Mouse (Mus musculus) lung, embryonic 15.5 days (tissue): Measurements from ENCODE around the gene Dmwd. TPM values are rescaled to one million over a fixed set of nuclear protein-coding genes. Genes with fewer than 3 reads are reported as not detected.

Experiments used
- ATAC-seq: fragments of 200-750 bp; cut with Nextera tagmentation; 2 replicates; pipeline ENCODE4 v1.8.0; 2017; ENCODE audit warnings: moderate number of reproducible peaks, borderline replicate concordance; ENCODE audit not compliant: low FRiP score, low TSS enrichment; ENCODE audit errors: extremely low read depth
- H3K27ac ChIP-seq: fragments of 300-500 bp; sonication (generic); 2 replicates; pipeline ENCODE4 v1.5.1; 2015; ENCODE audit warnings: moderate library complexity, mild to moderate bottlenecking, inconsistent platforms
- H3K27me3 ChIP-seq: fragments of 300-500 bp; sonication (generic); 2 replicates; pipeline ENCODE4 v1.6.1; 2015; ENCODE audit warnings: inconsistent platforms
- H3K36me3 ChIP-seq: fragments of 300-500 bp; sonication (generic); 2 replicates; pipeline ENCODE4 v1.6.1; 2015; ENCODE audit warnings: inconsistent platforms
- H3K4me1 ChIP-seq: fragments of 300-500 bp; sonication (generic); 2 replicates; pipeline ENCODE4 v1.6.1; 2015; ENCODE audit warnings: inconsistent platforms
- H3K4me2 ChIP-seq: fragments of 300-500 bp; sonication (generic); 2 replicates; pipeline ENCODE4 v1.6.1; 2015; ENCODE audit warnings: inconsistent platforms, mild to moderate bottlenecking, moderate library complexity
- H3K4me3 ChIP-seq: fragments of 300-500 bp; sonication (generic); 2 replicates; pipeline ENCODE4 v1.5.1; 2015; ENCODE audit warnings: mild to moderate bottlenecking, inconsistent platforms
- H3K9ac ChIP-seq: fragments of 300-500 bp; sonication (generic); 2 replicates; pipeline ENCODE4 v1.6.1; 2015; ENCODE audit warnings: inconsistent platforms
- H3K9me3 ChIP-seq: fragments of 300-500 bp; sonication (generic); 2 replicates; pipeline ENCODE4 v1.6.1; 2016; ENCODE audit warnings: inconsistent platforms
- WGBS: fragments of 180-500 bp; shearing (Covaris S2); methylation state at CpG from one replicate; pipeline ENCODE4 v1.1.7; 2015; 5-methylcytosine and 5-hydroxymethylcytosine counted together
- polyA plus RNA-seq: library from polyadenylated mRNA; unstranded; fragments of >200 nt; fragmentation: Nextera tagmentation; extraction: Ambion mirVana; gene quantifications from 2 replicates; pipeline ENCODE4 v1.2.1, GENCODE M21; 2015

Gene Dmwd
- polyA plus RNA-seq, 1 experiment from 2014 or later = 15.9 TPM

- 56% methylated on average over 2 of the region's 2 CpGs for WGBS
- no peak overlapping the region for H3K4me3 ChIP-seq
- H3K27me3 ChIP-seq = no peaks in the 10 kb centered on the region
- no peak for ATAC-seq
- no peaks in the 10 kb centered on the region for H3K9me3 ChIP-seq
- H3K36me3 ChIP-seq = peaks cover 10% of the 10 kb centered on the region; the same call in 1 of the 2 replicates
- H3K27ac ChIP-seq = no peak overlapping the region; the same call in 1 of the 2 replicates
- 0 out of 2 replicates have a peak overlapping the region, but pooled peaks have one; percentile 7 for H3K9ac ChIP-seq
- peak overlapping the region; percentile 92; the same call in 1 of the 2 replicates for H3K4me2 ChIP-seq
- peaks cover 40% of the 10 kb centered on the region for H3K4me1 ChIP-seq
These were observed 21.2 kb downstream of the Dmwd start for GRCm38 (mm10) chr7:19097217-19097616.

GRCm38 (mm10) chr7:19097863-19098262, 21.8 kb downstream of the Dmwd start:
- no peak overlapping the region for H3K4me3 ChIP-seq
- no peak for ATAC-seq
- H3K36me3 ChIP-seq = peaks cover 10% of the 10 kb centered on the region
- no peak overlapping the region for H3K4me2 ChIP-seq
- no peak overlapping the region; the same call in 1 of the 2 replicates for H3K27ac ChIP-seq
- H3K27me3 ChIP-seq = no peaks in the 10 kb centered on the region
- H3K9me3 ChIP-seq = no peaks in the 10 kb centered on the region
- 0 out of 2 replicates have a peak overlapping the region, but pooled peaks have one; percentile 7 for H3K9ac ChIP-seq
- H3K4me1 ChIP-seq = peaks cover 33% of the 10 kb centered on the region

DNA sequence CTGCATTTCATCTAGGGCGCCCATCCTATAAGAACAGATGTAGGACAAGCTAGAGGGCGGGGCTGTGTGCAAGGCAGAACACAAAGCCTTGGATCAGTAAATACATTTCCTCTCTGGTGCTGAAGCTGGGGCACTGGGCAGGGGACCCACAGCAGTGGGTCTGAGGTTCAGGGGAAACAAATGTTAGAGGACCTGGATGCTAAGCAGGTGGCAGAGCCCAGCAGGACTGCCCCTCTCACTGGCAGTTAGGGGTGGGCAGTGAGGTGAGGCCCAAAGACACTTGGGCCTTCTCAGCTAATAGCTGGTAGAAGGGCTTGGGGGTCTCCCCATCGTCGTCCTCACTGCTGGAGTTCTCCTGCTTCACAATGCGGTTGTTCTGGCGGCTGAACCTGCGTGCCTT, 22.8 kb downstream of the Dmwd start:
- 64% methylated on average over 7 of the region's 7 CpGs for WGBS
- Histone ChIP-seq H3K9me3 (no peaks in the 10 kb centered on the region), H3K4me3 (no peak overlapping the region), H3K9ac (no peak overlapping the region), H3K36me3 (peaks cover 10% of the 10 kb centered on the region), H3K4me2 (no peak overlapping the region), H3K27me3 (no peaks in the 10 kb centered on the region), H3K4me1 (peaks cover 25% of the 10 kb centered on the region), H3K27ac (no peak overlapping the region)
- no peak for ATAC-seq

GRCm38 (mm10) chr7:19100290-19100689, 24.3 kb downstream of the Dmwd start:
- no peak overlapping the region for H3K9ac ChIP-seq
- no peak overlapping the region for H3K4me3 ChIP-seq
- no peak for ATAC-seq
- H3K27ac ChIP-seq = no peak overlapping the region
- peaks cover 25% of the 10 kb centered on the region for H3K4me1 ChIP-seq
- peaks cover 10% of the 10 kb centered on the region for H3K36me3 ChIP-seq
- no peak overlapping the region for H3K4me2 ChIP-seq
- no peaks in the 10 kb centered on the region for H3K9me3 ChIP-seq
- 63% methylated on average over 1 of the region's 1 CpGs for WGBS
- H3K27me3 ChIP-seq = no peaks in the 10 kb centered on the region

DNA sequence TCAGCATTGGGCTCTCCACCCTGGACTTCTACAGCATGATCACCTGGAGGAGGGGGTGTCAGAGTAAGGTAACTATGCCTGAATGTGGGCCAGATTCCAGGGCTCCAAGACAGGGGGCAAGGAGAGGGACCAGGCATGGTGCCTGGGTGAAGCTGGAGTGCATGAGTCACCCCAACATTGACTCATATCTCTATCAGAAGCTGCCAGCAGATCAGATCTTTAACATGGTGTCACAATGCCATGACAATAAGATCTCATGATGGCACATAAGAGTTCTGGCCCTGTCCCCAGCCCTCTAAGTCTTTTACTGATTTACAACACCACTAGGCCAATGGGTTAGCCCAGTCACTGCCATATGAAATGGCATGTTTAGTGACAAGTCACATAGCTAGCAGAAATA, 27.7 kb downstream of the Dmwd start:
- Histone ChIP-seq H3K27me3 (no peaks in the 10 kb centered on the region), H3K4me3 (no peak overlapping the region), H3K4me1 (no peaks in the 10 kb centered on the region), H3K27ac (no peak overlapping the region), H3K9ac (no peak overlapping the region), H3K9me3 (no peaks in the 10 kb centered on the region), H3K4me2 (no peak overlapping the region), H3K36me3 (no peaks in the 10 kb centered on the region; the same call in 1 of the 2 replicates)
- ATAC-seq = no peak

DNA sequence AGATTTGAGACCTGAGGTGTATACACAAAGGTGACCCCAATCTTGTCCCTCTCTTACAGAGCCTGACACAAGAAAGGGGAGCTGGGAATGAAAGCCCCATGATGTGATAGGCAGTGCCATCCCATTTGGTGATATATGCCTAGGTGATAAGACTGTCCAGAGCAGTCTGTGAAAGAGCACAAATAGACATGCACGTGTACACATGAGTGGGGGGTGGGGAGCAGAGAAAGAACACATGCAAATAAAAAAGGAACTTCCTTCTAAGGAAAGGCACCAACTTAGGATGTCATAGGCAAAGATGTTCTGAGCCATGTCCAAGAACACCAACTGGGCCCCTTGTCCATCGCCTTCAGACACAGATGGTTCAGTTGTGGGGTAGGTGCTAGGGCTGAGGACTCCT, 28.5 kb downstream of the Dmwd start:
- Histone ChIP-seq H3K4me2 (no peak overlapping the region), H3K4me1 (no peaks in the 10 kb centered on the region), H3K27me3 (no peaks in the 10 kb centered on the region), H3K4me3 (no peak overlapping the region), H3K9me3 (no peaks in the 10 kb centered on the region), H3K9ac (no peak overlapping the region), H3K27ac (no peak overlapping the region), H3K36me3 (no peaks in the 10 kb centered on the region; the same call in 1 of the 2 replicates)
- no peak for ATAC-seq
- 71% methylated on average over 2 of the region's 2 CpGs for WGBS

DNA sequence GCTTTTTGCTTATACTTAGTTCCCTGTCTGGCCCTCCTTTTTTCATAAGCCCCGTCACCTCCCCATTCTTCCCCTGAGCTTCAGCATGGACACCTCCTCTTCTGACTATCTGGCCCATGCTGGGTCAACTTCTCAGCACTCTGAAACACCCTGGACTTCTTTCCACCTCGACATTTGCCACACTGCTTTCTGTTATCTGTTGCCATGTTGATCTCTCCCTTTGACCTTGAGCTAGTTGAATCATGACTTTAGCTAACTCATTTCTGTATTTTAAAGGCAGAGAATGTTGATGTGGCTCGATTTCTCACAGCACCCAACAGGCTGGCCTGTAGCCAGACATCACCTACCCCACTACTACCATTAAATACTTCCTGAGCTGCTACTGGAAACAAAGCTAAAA, 31.4 kb downstream of the Dmwd start:
- Histone ChIP-seq H3K4me1 (no peaks in the 10 kb centered on the region), H3K36me3 (no peaks in the 10 kb centered on the region; the same call in 1 of the 2 replicates), H3K4me2 (no peak overlapping the region), H3K9ac (no peak overlapping the region), H3K27me3 (no peaks in the 10 kb centered on the region), H3K4me3 (no peak overlapping the region), H3K27ac (no peak overlapping the region), H3K9me3 (no peaks in the 10 kb centered on the region)
- 35% methylated on average over 3 of the region's 3 CpGs for WGBS
- ATAC-seq = no peak

DNA sequence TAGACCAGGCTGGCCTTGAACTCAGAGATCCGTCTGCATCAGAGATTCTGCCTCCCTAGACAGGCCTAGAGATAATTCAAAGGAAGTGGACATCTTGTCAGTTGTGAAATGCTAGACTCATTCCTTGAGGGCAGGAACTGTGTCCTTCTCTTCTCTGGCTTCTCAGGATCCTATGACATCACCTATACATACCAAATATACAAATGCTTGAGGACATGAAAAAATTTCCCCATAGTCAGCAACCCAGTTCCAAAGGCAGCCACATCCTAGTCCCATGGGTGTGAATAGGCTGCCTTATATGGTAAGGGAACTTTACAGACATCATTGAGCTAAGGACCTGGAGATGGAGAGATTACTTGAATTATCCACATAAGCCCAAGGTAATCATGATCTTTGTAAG, 33.5 kb downstream of the Dmwd start:
- Histone ChIP-seq H3K36me3 (no peaks in the 10 kb centered on the region), H3K27me3 (no peaks in the 10 kb centered on the region), H3K4me1 (no peaks in the 10 kb centered on the region), H3K4me2 (no peak overlapping the region), H3K9ac (no peak overlapping the region), H3K27ac (no peak overlapping the region), H3K9me3 (no peaks in the 10 kb centered on the region), H3K4me3 (no peak overlapping the region)
- ATAC-seq = no peak
- 82% methylated on average over 1 of the region's 1 CpGs for WGBS

- peak; percentile 19; the same call in 1 of the 2 replicates for ATAC-seq
- 17% methylated on average over 64 of the region's 64 CpGs for WGBS
- H3K9ac ChIP-seq = no peak within 1 kb of the TSS; the same call in 1 of the 2 replicates
These were observed 42.2 kb downstream of the Dmwd start, which contains the start of gene Gm4969 for GRCm38 (mm10) chr7:19118028-19118771. Gm4969 (minus strand) TSS chr7:19118368.

GRCm38 (mm10) chr7:19119083-19119482, 43.1 kb downstream of the Dmwd start:
- Histone ChIP-seq H3K4me2 (no peak overlapping the region), H3K9me3 (no peaks in the 10 kb centered on the region; the same call in 1 of the 2 replicates), H3K4me1 (peaks cover 23% of the 10 kb centered on the region), H3K4me3 (peak overlapping the region; percentile 72; the same call in 1 of the 2 replicates), H3K27me3 (no peaks in the 10 kb centered on the region; the same call in 1 of the 2 replicates), H3K9ac (no peak overlapping the region), H3K27ac (no peak overlapping the region), H3K36me3 (no peaks in the 10 kb centered on the region)
- WGBS = 94% methylated on average over 8 of the region's 8 CpGs
- peak; percentile 23; the same call in 1 of the 2 replicates for ATAC-seq

More at GRCm38 (mm10) chr7:19118028-19118771, 42.2 kb downstream of the Dmwd start, which contains the start of gene Gm4969:
- no peak within 1 kb of the TSS for H3K27ac ChIP-seq
- H3K27me3 ChIP-seq = no peaks in the 10 kb centered on the region; the same call in 1 of the 2 replicates
- H3K4me2 ChIP-seq = peak within 1 kb of the TSS; percentile 52
- no peaks in the 10 kb centered on the region for H3K36me3 ChIP-seq
- no peaks in the 10 kb centered on the region; the same call in 1 of the 2 replicates for H3K9me3 ChIP-seq
- H3K4me1 ChIP-seq = peaks cover 23% of the 10 kb centered on the region
- peak within 1 kb of the TSS; percentile 72 for H3K4me3 ChIP-seq

GRCm38 (mm10) chr7:19119631-19120429, 43.8 kb downstream of the Dmwd start, which contains the start of gene Fbxo46:
Fbxo46 (plus strand) TSS chr7:19119859.
- 1% methylated on average over 34 of the region's 34 CpGs for WGBS
- Histone ChIP-seq H3K27me3 (no peaks in the 10 kb centered on the region; the same call in 1 of the 2 replicates), H3K27ac (no peak within 1 kb of the TSS), H3K4me1 (peaks cover 23% of the 10 kb centered on the region), H3K9me3 (no peaks in the 10 kb centered on the region; the same call in 1 of the 2 replicates), H3K36me3 (no peaks in the 10 kb centered on the region), H3K4me2 (peak within 1 kb of the TSS; percentile 86), H3K9ac (peak within 1 kb of the TSS; percentile 73), H3K4me3 (peak within 1 kb of the TSS; percentile 72)
- ATAC-seq = peak; percentile 96
